Mouse (Mus musculus): ENCODE measurements at regions not wholly inside any gene's neighbourhood (a gene's known extent, or its start where the extent isn't known, plus 50 kb on each side); places are given as distances from the start of the nearest gene placed in this dataset.

- intact Hi-C loops (cut with DNase I), result no loop called here
Measured at GRCm38 (mm10) chr5:141131906-141132305, 109.4 kb upstream of the Sdk1 start.

GRCm38 (mm10) chr5:141136239-141136638 lies 105.1 kb upstream of the Sdk1 start:
- intact Hi-C loops (cut with DNase I), result no loop called here

More at GRCm38 (mm10) chr5:141131906-141132305, 109.4 kb upstream of the Sdk1 start:
- no peak for DNase-seq

GRCm38 (mm10) chr5:141137716-141138115 lies 103.6 kb upstream of the Sdk1 start:
- intact Hi-C loops (cut with DNase I), result no loop called here
- peak; percentile 1 to 10 for DNase-seq

More at GRCm38 (mm10) chr5:141136239-141136638, 105.1 kb upstream of the Sdk1 start:
- DNase-seq, result peak in 1 of 2 experiments; percentile 0

- intact Hi-C loops (cut with DNase I), result no loop called here
- DNase-seq, result peak; percentile 19 to 25
Measured at GRCm38 (mm10) chr5:141138771-141139360, 102.4 kb upstream of the Sdk1 start.

- intact Hi-C loops (cut with DNase I), result no loop called here
- no peak for DNase-seq
Measured at GRCm38 (mm10) chr5:141139361-141139912, 101.9 kb upstream of the Sdk1 start.

- no peak for DNase-seq
- intact Hi-C loops (cut with DNase I), result no loop called here
Measured at GRCm38 (mm10) chr5:141160391-141160790, 80.9 kb upstream of the Sdk1 start.

GRCm38 (mm10) chr5:141160956-141161355 lies 80.3 kb upstream of the Sdk1 start:
- DNase-seq, result no peak
- intact Hi-C loops (cut with DNase I), result no loop called here

GRCm38 (mm10) chr5:141182442-141182841 lies 58.8 kb upstream of the Sdk1 start:
- no peak for DNase-seq
- intact Hi-C loops (cut with DNase I), result no loop called here

- DNase-seq, result no peak
- intact Hi-C loops (cut with DNase I), result no loop called here
Measured at GRCm38 (mm10) chr5:141189033-141189432, 52.3 kb upstream of the Sdk1 start.

Small RNA genes in the stretch of these regions (microRNA-seq; reads per million reads assigned to microRNA genes)
- gene Gm26113, result 0 reads per million in 2 experiments
